Mouse (Mus musculus) E14TG2a.4 (cell line): ENCODE results near the gene Cnot4.

Experiments used
- CTCF ChIP-seq: conservative IDR thresholded peaks from 2 replicates; pipeline ENCODE4 v1.5.1; 2014; ENCODE audit warnings: low read length
- POU5F1 ChIP-seq: IDR thresholded peaks from 2 replicates; pipeline ENCODE4 v1.6.1; 2014; ENCODE audit warnings: low read length, borderline replicate concordance

- TF ChIP-seq POU5F1: no peak
- TF ChIP-seq CTCF: no peak
Measured at GRCm38 (mm10) chr6:34988081-34988761, 145.3 kb downstream of the Cnot4 start, which contains the start of gene Slc23a4.
